Mouse (Mus musculus): Measurements from ENCODE around the gene Ddc. TPM values are rescaled to one million over a fixed set of nuclear protein-coding genes. Genes with fewer than 3 reads are reported as not detected.

Ddc gene
- polyA plus RNA-seq, 1 experiment from 2014 or later: 18.4 TPM

DNA sequence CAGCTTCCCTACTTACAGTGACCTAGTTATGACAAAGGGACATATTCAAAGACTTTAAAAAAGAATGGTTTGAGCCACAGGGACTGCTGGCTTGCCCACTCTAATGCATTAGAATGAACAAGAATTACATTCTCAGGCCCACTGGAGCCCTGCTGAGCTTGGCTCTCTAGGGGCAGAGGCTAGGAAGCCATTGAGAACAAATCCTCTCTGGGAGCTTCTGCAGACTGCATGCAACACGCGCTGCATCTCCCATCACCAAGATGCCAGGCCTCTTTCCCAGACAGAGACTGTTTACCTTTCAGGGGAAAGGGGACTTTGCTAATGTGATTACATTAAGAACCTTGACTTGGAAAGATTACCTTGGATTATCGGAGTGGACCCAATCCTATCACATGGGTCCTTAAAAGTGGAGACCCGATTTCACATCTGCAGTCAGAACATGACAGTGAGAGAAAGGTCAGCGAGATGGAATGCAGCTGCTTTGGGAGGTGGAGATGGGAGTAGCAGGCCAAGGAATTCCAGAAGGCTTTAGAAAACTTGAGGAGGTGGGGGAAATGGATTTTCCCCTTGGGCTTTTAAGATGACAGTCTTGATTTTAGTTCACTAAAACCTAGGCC lies 26.6 kb downstream of the Ddc start:
- H3K9me3 ChIP-seq: no peaks in the 10 kb centered on the region
- no peaks in the 10 kb centered on the region for H3K27me3 ChIP-seq
- no peaks in the 10 kb centered on the region for H3K36me3 ChIP-seq
- 50% methylated on average over 5 of the region's 5 CpGs for WGBS
- no peak overlapping the region for H3K9ac ChIP-seq
- H3K27ac ChIP-seq: peak overlapping the region; percentile 65; the same call in 1 of the 2 replicates
- H3K4me3 ChIP-seq: no peak overlapping the region
- H3K4me1 ChIP-seq: peaks cover 46% of the 10 kb centered on the region
- no peak overlapping the region for H3K4me2 ChIP-seq (replicated peaks)
- ATAC-seq (ENCODE audit: low FRiP score, low read depth): no peak

DNA sequence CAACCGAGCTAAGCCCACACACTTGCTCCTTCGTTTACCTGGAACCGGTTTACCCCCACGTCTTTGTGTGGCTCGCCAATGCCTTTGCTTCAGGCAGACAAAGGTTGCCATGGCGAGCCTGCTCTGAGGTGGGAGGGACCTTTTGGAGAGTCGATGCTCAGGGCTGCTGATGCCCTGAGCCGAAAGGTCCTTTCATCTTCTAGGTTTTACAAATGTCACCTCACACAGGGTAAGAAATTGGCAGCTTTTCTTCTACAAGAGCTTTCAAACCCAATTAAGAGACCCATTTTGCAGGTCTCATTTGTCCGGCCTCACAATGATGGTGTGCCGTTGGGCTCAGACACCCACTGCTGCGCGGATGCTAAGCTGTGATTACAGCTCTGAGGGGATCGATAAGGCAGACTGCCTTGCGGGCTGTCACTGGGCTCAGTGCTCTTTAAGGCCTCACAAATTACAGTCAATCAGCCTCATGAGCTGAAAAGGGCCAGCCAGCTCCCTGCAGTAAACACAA lies 29.9 kb downstream of the Ddc start:
- H3K4me3 ChIP-seq: peak overlapping the region; percentile 3; the same call in 1 of the 2 replicates
- no peaks in the 10 kb centered on the region for H3K27me3 ChIP-seq
- H3K9me3 ChIP-seq: no peaks in the 10 kb centered on the region
- peaks cover 48% of the 10 kb centered on the region for H3K4me1 ChIP-seq
- no peaks in the 10 kb centered on the region for H3K36me3 ChIP-seq
- peak overlapping the region; percentile 19; the same call in 1 of the 2 replicates for H3K9ac ChIP-seq
- no peak for ATAC-seq (ENCODE audit: low FRiP score, low read depth)
- peak overlapping the region; percentile 44 for H3K4me2 ChIP-seq (replicated peaks)
- WGBS: 8% methylated on average over 14 of the region's 14 CpGs
- peak overlapping the region; percentile 74 for H3K27ac ChIP-seq

DNA sequence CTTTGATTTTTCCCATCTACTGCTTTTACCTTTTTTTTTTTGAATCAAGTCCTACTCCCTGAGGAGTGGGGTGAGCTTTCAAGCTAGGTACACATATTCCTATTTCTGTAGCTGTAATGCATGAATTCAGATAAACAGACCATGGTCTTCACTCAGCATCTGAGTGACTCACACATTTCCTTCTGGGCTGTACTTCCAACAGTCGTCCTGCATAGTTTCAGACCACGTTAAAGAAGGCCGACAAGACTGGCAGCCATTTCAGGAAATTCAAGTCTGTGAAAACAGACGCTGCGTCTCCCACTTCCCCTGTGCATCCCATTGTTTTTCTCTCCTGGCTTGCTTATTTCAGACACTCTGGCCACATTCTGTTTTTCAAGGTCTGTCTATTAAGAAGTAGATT lies 31.2 kb downstream of the Ddc start:
- Histone ChIP-seq H3K4me2 (replicated peaks) (no peak overlapping the region), H3K36me3 (no peaks in the 10 kb centered on the region), H3K9ac (no peak overlapping the region), H3K27ac (no peak overlapping the region), H3K4me1 (peaks cover 44% of the 10 kb centered on the region), H3K4me3 (no peak overlapping the region), H3K9me3 (no peaks in the 10 kb centered on the region), H3K27me3 (no peaks in the 10 kb centered on the region)
- 83% methylated on average over 5 of the region's 5 CpGs for WGBS
- ATAC-seq (ENCODE audit: low FRiP score, low read depth): no peak

DNA sequence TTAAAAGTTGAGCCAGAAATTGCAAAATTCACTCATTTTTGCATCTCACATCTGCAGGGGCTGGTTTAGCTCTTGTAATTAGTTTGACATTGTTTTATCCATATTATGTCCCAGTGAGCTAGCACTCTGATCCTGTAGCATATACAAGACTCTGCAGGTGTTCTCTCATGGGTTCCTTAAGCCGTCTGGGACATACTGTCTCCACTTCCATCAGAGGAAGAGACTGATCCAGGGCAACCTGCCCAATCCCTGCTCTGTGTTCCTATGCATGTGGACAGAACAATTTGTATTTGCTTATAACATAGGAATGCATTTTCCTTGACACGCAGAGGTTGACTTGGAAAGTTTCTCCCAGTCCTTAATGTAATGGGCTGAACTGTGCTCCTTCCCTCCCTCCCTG lies 32.8 kb downstream of the Ddc start:
- WGBS: 58% methylated on average over 2 of the region's 2 CpGs
- peaks cover 35% of the 10 kb centered on the region for H3K4me1 ChIP-seq
- H3K4me3 ChIP-seq: no peak overlapping the region
- no peaks in the 10 kb centered on the region for H3K36me3 ChIP-seq
- H3K4me2 ChIP-seq (replicated peaks): no peak overlapping the region
- peak overlapping the region; percentile 81; the same call in 1 of the 2 replicates for H3K27ac ChIP-seq
- ATAC-seq (ENCODE audit: low FRiP score, low read depth): peak; percentile 83
- no peaks in the 10 kb centered on the region for H3K9me3 ChIP-seq
- H3K9ac ChIP-seq: no peak overlapping the region
- H3K27me3 ChIP-seq: no peaks in the 10 kb centered on the region

DNA sequence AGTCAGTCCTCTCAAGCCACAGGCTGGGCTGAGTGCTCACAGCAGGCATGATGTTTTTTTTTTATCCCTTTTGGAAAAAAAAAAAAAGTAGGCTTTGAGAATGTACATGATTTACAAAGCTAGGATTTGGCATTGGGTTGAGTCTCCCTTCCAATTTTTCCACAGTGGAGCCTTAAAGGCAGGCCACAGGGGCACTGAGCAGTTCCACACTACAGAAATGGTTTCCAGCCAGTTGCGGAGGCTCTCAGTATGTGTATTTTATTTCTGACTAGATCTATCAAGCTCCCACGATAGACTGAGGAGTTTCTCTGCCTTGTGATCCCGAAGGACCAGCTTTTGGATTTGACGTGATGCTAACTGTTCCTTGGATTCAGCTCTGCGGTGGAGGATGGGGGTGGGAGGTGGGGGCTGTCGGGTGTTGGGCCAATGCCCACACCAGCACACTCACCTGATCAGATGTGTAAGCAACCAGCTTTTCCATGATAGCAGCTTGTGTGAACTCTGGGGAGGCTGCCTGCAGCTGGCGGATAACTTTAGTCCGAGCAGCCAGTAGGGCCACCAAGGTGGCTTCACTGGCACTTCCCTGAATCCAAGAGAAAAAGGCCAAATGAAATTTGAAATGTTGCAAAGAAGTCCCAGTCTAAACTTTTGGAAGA lies 33.4 kb downstream of the Ddc start:
- H3K9ac ChIP-seq: no peak overlapping the region
- H3K36me3 ChIP-seq: no peaks in the 10 kb centered on the region
- peak; percentile 60 for ATAC-seq (ENCODE audit: low FRiP score, low read depth)
- no peak overlapping the region for H3K4me2 ChIP-seq (replicated peaks)
- H3K4me1 ChIP-seq: peaks cover 35% of the 10 kb centered on the region
- 67% methylated on average over 8 of the region's 8 CpGs for WGBS
- peak overlapping the region; percentile 81 for H3K27ac ChIP-seq
- no peaks in the 10 kb centered on the region for H3K27me3 ChIP-seq
- no peak overlapping the region for H3K4me3 ChIP-seq
- H3K9me3 ChIP-seq: no peaks in the 10 kb centered on the region

DNA sequence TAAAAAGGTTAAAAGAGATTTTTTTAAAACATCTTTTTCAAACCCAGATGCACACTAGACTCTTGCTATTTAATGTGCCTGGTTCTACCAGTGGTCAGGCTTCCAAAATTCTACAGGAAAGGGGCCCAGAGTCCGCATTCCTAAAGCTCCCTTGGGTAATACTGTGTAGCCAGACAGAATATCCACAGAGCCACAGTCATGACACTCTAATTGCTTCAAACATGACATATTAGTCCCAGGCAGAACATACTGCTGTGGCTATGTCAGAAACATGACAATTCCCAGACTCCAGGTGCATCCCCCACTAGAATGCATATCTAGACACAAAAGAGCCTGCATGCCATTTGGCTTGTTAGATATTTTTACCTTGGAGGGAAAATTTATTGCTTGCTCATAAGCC lies 35.4 kb downstream of the Ddc start:
- H3K36me3 ChIP-seq: no peaks in the 10 kb centered on the region
- H3K4me1 ChIP-seq: peaks cover 26% of the 10 kb centered on the region
- no peak overlapping the region for H3K9ac ChIP-seq
- no peaks in the 10 kb centered on the region for H3K9me3 ChIP-seq
- peak; percentile 30; the same call in 1 of the 2 replicates for ATAC-seq (ENCODE audit: low FRiP score, low read depth)
- WGBS: 47% methylated on average over 1 of the region's 1 CpGs
- H3K27ac ChIP-seq: peak overlapping the region; percentile 40; the same call in 1 of the 2 replicates
- no peak overlapping the region for H3K4me3 ChIP-seq
- no peak overlapping the region for H3K4me2 ChIP-seq (replicated peaks)
- no peaks in the 10 kb centered on the region for H3K27me3 ChIP-seq

DNA sequence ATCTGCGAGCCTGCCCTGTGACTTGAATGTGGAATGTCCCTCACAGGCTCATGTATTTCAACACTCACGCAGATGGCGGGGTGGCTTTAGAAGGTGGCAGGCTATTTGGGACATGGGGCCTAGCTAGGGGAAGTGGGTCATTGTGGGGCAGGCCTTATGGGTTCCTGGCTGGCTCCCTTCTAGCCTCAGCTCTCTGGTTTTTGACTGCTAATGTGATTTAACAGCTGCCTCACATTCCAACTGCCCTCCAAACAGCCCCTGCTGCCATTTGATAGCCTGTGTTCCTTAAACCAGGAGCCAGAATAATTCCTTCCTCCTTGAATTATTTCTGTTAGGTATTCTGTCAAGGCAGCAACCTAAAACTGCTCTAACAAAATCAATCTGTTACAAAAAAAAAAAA lies 41.0 kb downstream of the Ddc start:
- no peak overlapping the region for H3K4me3 ChIP-seq
- H3K9ac ChIP-seq: no peak overlapping the region
- no peak overlapping the region for H3K4me2 ChIP-seq (replicated peaks)
- peak overlapping the region; percentile 88; the same call in 1 of the 2 replicates for H3K27ac ChIP-seq
- peaks cover 30% of the 10 kb centered on the region for H3K4me1 ChIP-seq
- H3K9me3 ChIP-seq: no peaks in the 10 kb centered on the region
- peak; percentile 22 for ATAC-seq (ENCODE audit: low FRiP score, low read depth)
- H3K27me3 ChIP-seq: no peaks in the 10 kb centered on the region
- WGBS: 80% methylated on average over 3 of the region's 3 CpGs
- H3K36me3 ChIP-seq: no peaks in the 10 kb centered on the region

DNA sequence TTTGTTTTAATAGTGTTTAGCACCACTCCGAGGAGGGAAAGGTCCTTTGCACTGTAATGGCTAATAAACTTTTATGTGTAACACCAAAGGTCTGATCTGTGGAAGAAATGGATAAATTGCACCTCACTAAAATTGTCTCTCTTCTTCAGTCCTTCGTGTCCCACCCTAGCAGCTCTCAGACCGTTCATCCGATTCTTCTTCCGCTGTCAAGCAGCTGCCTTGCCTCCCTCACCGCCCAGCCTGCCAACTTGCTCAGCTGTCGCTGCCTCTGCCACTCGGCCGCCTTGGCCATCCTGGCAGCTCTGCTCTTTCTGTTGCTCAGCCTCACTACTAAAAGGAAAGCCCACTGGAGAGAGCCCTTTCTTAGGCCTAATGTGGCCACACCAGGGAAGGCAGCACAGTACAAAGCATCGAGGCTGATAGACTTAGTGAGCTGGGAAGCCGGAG lies 42.2 kb downstream of the Ddc start:
- 23% methylated on average over 11 of the region's 11 CpGs for WGBS
- peaks cover 40% of the 10 kb centered on the region for H3K4me1 ChIP-seq
- H3K27me3 ChIP-seq: no peaks in the 10 kb centered on the region
- no peak overlapping the region for H3K4me2 ChIP-seq (replicated peaks)
- H3K27ac ChIP-seq: peak overlapping the region; percentile 88
- no peaks in the 10 kb centered on the region for H3K9me3 ChIP-seq
- H3K4me3 ChIP-seq: no peak overlapping the region
- no peaks in the 10 kb centered on the region for H3K36me3 ChIP-seq
- no peak for ATAC-seq (ENCODE audit: low FRiP score, low read depth)
- 0 out of 2 replicates have a peak overlapping the region, but pooled peaks have one; percentile 8 for H3K9ac ChIP-seq

DNA sequence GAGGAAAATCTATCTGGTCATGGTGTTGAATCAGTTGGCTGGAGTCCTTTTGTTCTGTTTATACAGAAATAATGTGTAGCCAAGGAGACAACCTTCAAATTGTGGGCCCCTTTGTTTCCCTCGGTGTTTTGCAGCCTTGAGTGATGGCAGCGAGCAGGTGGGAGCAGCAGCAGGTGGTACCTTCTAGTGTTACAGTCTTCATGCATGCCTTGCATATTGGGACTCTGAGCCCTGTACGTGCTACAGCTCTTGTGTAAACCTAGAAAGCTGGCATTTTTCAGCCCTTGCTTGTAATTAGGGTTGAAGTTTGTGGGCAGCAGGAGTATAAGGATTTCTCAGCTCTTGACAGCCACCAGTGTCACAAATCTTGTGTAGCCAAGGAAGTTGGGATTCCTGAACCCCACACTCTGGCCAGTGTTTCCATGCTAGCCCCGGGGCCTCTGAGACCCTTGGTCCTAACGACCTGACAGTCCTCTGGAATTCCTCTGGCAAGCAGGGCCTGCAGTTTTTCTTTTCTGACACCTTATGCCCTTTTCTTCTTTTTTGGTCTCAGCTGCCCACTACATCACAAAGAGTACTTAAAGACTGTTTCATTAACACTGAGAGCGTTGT lies 42.8 kb downstream of the Ddc start:
- H3K4me2 ChIP-seq (replicated peaks): no peak overlapping the region
- H3K36me3 ChIP-seq: no peaks in the 10 kb centered on the region
- ATAC-seq (ENCODE audit: low FRiP score, low read depth): peak; percentile 83
- H3K9ac ChIP-seq: no peak overlapping the region
- peak overlapping the region; percentile 88 for H3K27ac ChIP-seq
- WGBS: 10% methylated on average over 6 of the region's 6 CpGs
- no peaks in the 10 kb centered on the region for H3K9me3 ChIP-seq
- no peaks in the 10 kb centered on the region for H3K27me3 ChIP-seq
- no peak overlapping the region for H3K4me3 ChIP-seq
- H3K4me1 ChIP-seq: peaks cover 45% of the 10 kb centered on the region

DNA sequence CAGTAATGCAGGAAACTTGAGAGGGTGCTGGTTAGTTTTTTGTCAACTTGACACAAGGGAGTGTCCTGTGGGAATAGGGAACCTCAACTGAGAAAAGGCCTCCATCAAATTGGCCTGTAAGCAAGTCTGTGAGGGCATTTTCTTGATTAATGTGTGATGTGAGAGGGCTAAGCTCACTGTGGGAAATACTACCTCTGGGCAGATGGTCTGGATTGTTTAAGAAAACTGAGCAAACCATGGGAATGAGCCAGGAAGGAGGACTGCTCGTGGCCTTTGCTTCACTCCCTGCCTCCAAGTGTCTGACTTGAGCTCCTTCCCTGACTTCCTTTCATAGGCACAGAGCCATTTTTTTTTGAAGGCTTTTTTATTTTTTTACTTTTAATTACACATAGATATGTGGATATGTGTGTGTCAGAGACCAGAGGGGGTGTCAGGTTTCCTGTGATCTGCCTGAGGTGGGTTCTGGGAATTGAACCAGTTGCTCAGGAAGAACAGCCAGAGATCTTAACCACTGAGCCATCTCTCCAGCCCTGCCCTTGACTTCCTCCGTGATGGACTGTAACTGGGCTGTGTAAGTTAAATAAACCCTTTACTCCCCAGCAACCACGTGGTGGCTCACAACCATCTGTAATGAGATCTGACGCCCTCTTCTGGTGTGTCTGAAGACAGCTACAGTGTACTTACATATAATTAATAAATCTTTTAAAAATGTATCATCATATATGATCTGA lies 44.0 kb downstream of the Ddc start:
- no peaks in the 10 kb centered on the region for H3K27me3 ChIP-seq
- peak overlapping the region; percentile 74 for H3K27ac ChIP-seq
- WGBS: 44% methylated on average over 4 of the region's 4 CpGs
- H3K4me1 ChIP-seq: peaks cover 51% of the 10 kb centered on the region
- ATAC-seq (ENCODE audit: low FRiP score, low read depth): no peak
- no peak overlapping the region for H3K4me2 ChIP-seq (replicated peaks)
- H3K9me3 ChIP-seq: no peaks in the 10 kb centered on the region
- H3K9ac ChIP-seq: no peak overlapping the region
- no peaks in the 10 kb centered on the region for H3K36me3 ChIP-seq
- no peak overlapping the region for H3K4me3 ChIP-seq

DNA sequence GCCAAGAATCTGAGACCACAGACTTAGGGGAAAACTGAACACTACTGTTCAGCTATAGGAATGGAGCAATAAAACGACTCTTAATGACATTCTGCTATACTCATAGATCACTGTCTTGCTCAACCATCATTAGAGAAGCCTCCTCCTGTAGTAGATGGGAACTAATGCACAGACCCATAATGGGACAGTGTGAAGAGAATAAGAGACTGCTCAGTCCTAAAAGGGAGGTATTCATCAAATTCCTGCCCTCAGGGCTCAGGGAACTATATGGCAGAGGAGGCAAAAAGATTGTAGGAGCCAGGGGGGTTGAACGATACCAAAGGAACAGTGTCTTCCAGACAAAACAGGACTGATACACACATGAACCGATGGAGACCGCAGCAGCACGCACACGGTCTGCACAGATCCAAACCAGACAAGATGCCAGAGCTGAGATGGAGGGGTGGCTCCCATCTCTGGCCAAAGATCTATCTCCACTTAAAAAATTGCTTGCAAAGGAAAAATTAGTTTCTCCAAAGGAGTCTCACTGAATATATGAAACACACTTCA lies 45.9 kb downstream of the Ddc start:
- no peak overlapping the region for H3K4me3 ChIP-seq
- peaks cover 51% of the 10 kb centered on the region for H3K4me1 ChIP-seq
- H3K4me2 ChIP-seq (replicated peaks): no peak overlapping the region
- H3K27ac ChIP-seq: peak overlapping the region; percentile 88
- H3K27me3 ChIP-seq: no peaks in the 10 kb centered on the region
- H3K36me3 ChIP-seq: no peaks in the 10 kb centered on the region
- no peak overlapping the region for H3K9ac ChIP-seq
- ATAC-seq (ENCODE audit: low FRiP score, low read depth): peak; percentile 45
- H3K9me3 ChIP-seq: no peaks in the 10 kb centered on the region
- WGBS: 68% methylated on average over 6 of the region's 6 CpGs
